Mouse (Mus musculus) WW6 (cell line): ENCODE results near the gene Dydc2.
"Not testable (repeated sequence)": the region's sequence is repeated elsewhere in the genome, so short reads cannot be mapped to it uniquely, and the experiment has no call there.

ENCODE experiments used
- DNase-seq: peaks from one replicate; pipeline ENCODE4 v3.0.0-alpha.2; 2013; ENCODE audit warnings: low read depth, low spot score

The Dydc2 gene

GRCm38 (mm10) chr14:41069108-41069507 is at the start of gene Dydc2:
Dydc2 (minus strand) TSS chr14:41069208.
- DNase-seq = no peak

GRCm38 (mm10) chr14:41116271-41116670 is 47.3 kb upstream of the Dydc2 start:
- no peak for DNase-seq

GRCm38 (mm10) chr14:41112944-41113343 is 43.9 kb upstream of the Dydc2 start:
- DNase-seq = no peak

- DNase-seq = no peak
Measured at GRCm38 (mm10) chr14:41111031-41111668, 42.1 kb upstream of the Dydc2 start.

GRCm38 (mm10) chr14:41104853-41105444 is 35.9 kb upstream of the Dydc2 start, which contains the start of gene Mat1a:
Mat1a (plus strand) TSS chr14:41105035.
- no peak for DNase-seq

GRCm38 (mm10) chr14:41102269-41102668 is 33.3 kb upstream of the Dydc2 start:
- DNase-seq = no peak

- no peak for DNase-seq
Measured at GRCm38 (mm10) chr14:41101242-41101641, 32.2 kb upstream of the Dydc2 start.

GRCm38 (mm10) chr14:41100712-41101111 is 31.7 kb upstream of the Dydc2 start:
- DNase-seq = no peak

GRCm38 (mm10) chr14:41098726-41099125 is 29.7 kb upstream of the Dydc2 start:
- no peak for DNase-seq

- no peak for DNase-seq
Measured at GRCm38 (mm10) chr14:41096296-41096860, 27.4 kb upstream of the Dydc2 start.

- no peak for DNase-seq
Measured at GRCm38 (mm10) chr14:41094114-41094513, 25.1 kb upstream of the Dydc2 start.

GRCm38 (mm10) chr14:41090777-41091176 is 21.8 kb upstream of the Dydc2 start:
- no peak for DNase-seq

- DNase-seq = no peak
Measured at GRCm38 (mm10) chr14:41087509-41087908, 18.5 kb upstream of the Dydc2 start.

- no peak for DNase-seq
Measured at GRCm38 (mm10) chr14:41082408-41082807, 13.4 kb upstream of the Dydc2 start.

- no peak for DNase-seq
Measured at GRCm38 (mm10) chr14:41072944-41073275, 3.9 kb upstream of the Dydc2 start.

- DNase-seq = no peak
Measured at GRCm38 (mm10) chr14:41072229-41072943, 3.4 kb upstream of the Dydc2 start, which contains the start of gene Dydc1. Dydc1 (plus strand) TSS chr14:41072911.

- DNase-seq = no peak
Measured at GRCm38 (mm10) chr14:41070343-41070742, 1.3 kb upstream of the Dydc2 start.

- no peak for DNase-seq
Measured at GRCm38 (mm10) chr14:41066416-41066815, 2.6 kb downstream of the Dydc2 start.

- no peak for DNase-seq
Measured at GRCm38 (mm10) chr14:41065168-41065567, 3.8 kb downstream of the Dydc2 start.

GRCm38 (mm10) chr14:41053190-41053589 is 15.8 kb downstream of the Dydc2 start:
- not testable (repeated sequence) for DNase-seq

GRCm38 (mm10) chr14:41052481-41052880 is 16.5 kb downstream of the Dydc2 start:
- no peak for DNase-seq

GRCm38 (mm10) chr14:41050471-41050870 is 18.5 kb downstream of the Dydc2 start:
- DNase-seq = no peak
